Mouse (Mus musculus) hindbrain, embryonic 11.5 days (tissue): ENCODE measurements around the gene Cpsf4l. TPM values are rescaled to one million over a fixed set of nuclear protein-coding genes. Genes with fewer than 3 reads are reported as not detected.

Source experiments
- ATAC-seq: fragments of 200-750 bp; cut with Nextera tagmentation; 2 replicates; pipeline ENCODE4 v1.8.0; 2017; ENCODE audit warnings: mild to moderate bottlenecking, moderate TSS enrichment, moderate library complexity; ENCODE audit not compliant: low FRiP score
- DNase-seq: peaks from one replicate; pipeline ENCODE4 v3.0.0-alpha.2; 2015; ENCODE audit warnings: low spot score
- H3K27ac ChIP-seq: fragments of 300-500 bp; sonication (generic); 2 replicates; pipeline ENCODE4 v1.5.1; 2014; ENCODE audit warnings: mild to moderate bottlenecking, low read depth, low read length
- H3K27me3 ChIP-seq: fragments of 300-500 bp; sonication (generic); 2 replicates; pipeline ENCODE4 v1.6.1; 2014; ENCODE audit warnings: mild to moderate bottlenecking, low read length, moderate library complexity, mixed read lengths; ENCODE audit not compliant: control insufficient read depth, insufficient read depth
- H3K36me3 ChIP-seq: fragments of 300-500 bp; sonication (generic); 2 replicates; pipeline ENCODE4 v1.6.1; 2014; ENCODE audit warnings: mild to moderate bottlenecking, low read length, moderate library complexity, mixed read lengths; ENCODE audit not compliant: control insufficient read depth, insufficient read depth
- H3K4me1 ChIP-seq: fragments of 300-500 bp; sonication (generic); replicated peaks from 2 replicates; pipeline ENCODE4 v1.6.1; 2014; ENCODE audit warnings: low read length, mixed read lengths; ENCODE audit not compliant: control insufficient read depth, insufficient read depth
- H3K4me2 ChIP-seq: fragments of 300-500 bp; sonication (generic); replicated peaks from 2 replicates; pipeline ENCODE4 v1.6.1; 2014; ENCODE audit warnings: mild to moderate bottlenecking, low read depth, low read length
- H3K4me3 ChIP-seq: fragments of 300-500 bp; sonication (generic); 2 replicates; pipeline ENCODE4 v1.5.1; 2014; ENCODE audit warnings: low read depth, low read length
- H3K9ac ChIP-seq: fragments of 300-500 bp; sonication (generic); 2 replicates; pipeline ENCODE4 v1.6.1; 2014; ENCODE audit warnings: low read depth, low read length
- H3K9me3 ChIP-seq: fragments of 300-500 bp; sonication (generic); 2 replicates; pipeline ENCODE4 v1.6.1; 2016; ENCODE audit warnings: low read length; ENCODE audit not compliant: control insufficient read depth
- WGBS: fragments of 180-500 bp; shearing (Covaris S2); extraction: QIAGEN DNeasy Blood & Tissue Kit; methylation state at CpG from one replicate; pipeline ENCODE4 v1.1.7; 2014; 5-methylcytosine and 5-hydroxymethylcytosine counted together
- polyA plus RNA-seq: library from polyadenylated mRNA; unstranded; fragments of >200 nt; fragmentation: Nextera tagmentation; extraction: Ambion mirVana; gene quantifications from 2 replicates; pipeline ENCODE4 v1.2.1, GENCODE M21; 2014

The Cpsf4l gene
- polyA plus RNA-seq, 1 experiment from 2014 or later: 0.80 TPM

- WGBS: 0% methylated on average over 30 of the region's 38 CpGs
- peaks cover 4% of the 10 kb centered on the region; the same call in 1 of the 2 replicates for H3K4me1 ChIP-seq
- ATAC-seq: peak; percentile 80
These were observed 26.2 kb downstream of the Cpsf4l start for GRCm38 (mm10) chr11:113683627-113683956.

GRCm38 (mm10) chr11:113682897-113683626, 26.8 kb downstream of the Cpsf4l start:
- WGBS: 4% methylated on average over 37 of the region's 38 CpGs
- Histone ChIP-seq H3K9ac (peak overlapping the region; percentile 91), H3K4me1 (peaks cover 4% of the 10 kb centered on the region; the same call in 1 of the 2 replicates), H3K4me2 (peak overlapping the region; percentile 86), H3K4me3 (peak overlapping the region; percentile 51), H3K27me3 (no peaks in the 10 kb centered on the region), H3K9me3 (no peaks in the 10 kb centered on the region), H3K27ac (peak overlapping the region; percentile 90), H3K36me3 (peaks cover 3% of the 10 kb centered on the region; the same call in 1 of the 2 replicates)
- DNase-seq (peak; percentile 66), ATAC-seq (peak; percentile 39)

More at GRCm38 (mm10) chr11:113683627-113683956, 26.2 kb downstream of the Cpsf4l start:
- Histone ChIP-seq H3K27ac (peak overlapping the region; percentile 90), H3K9me3 (no peaks in the 10 kb centered on the region), H3K4me2 (peak overlapping the region; percentile 86), H3K9ac (peak overlapping the region; percentile 91), H3K36me3 (peaks cover 5% of the 10 kb centered on the region; the same call in 1 of the 2 replicates), H3K27me3 (no peaks in the 10 kb centered on the region), H3K4me3 (peak overlapping the region; percentile 51)
- no peak for DNase-seq

GRCm38 (mm10) chr11:113681979-113682378, 27.8 kb downstream of the Cpsf4l start:
- Histone ChIP-seq H3K4me3 (peak overlapping the region; percentile 4; the same call in 1 of the 2 replicates), H3K9ac (no peak overlapping the region), H3K27ac (no peak overlapping the region), H3K4me1 (peaks cover 4% of the 10 kb centered on the region; the same call in 1 of the 2 replicates), H3K9me3 (no peaks in the 10 kb centered on the region), H3K4me2 (no peak overlapping the region), H3K27me3 (no peaks in the 10 kb centered on the region), H3K36me3 (no peaks in the 10 kb centered on the region)
- DNase-seq (no peak), ATAC-seq (no peak)

- Histone ChIP-seq H3K9ac (no peak overlapping the region), H3K4me1 (peaks cover 2% of the 10 kb centered on the region; the same call in 1 of the 2 replicates), H3K27me3 (no peaks in the 10 kb centered on the region), H3K9me3 (no peaks in the 10 kb centered on the region), H3K27ac (no peak overlapping the region), H3K36me3 (no peaks in the 10 kb centered on the region), H3K4me2 (no peak overlapping the region), H3K4me3 (no peak overlapping the region)
- 92% methylated on average over 2 of the region's 2 CpGs for WGBS
- DNase-seq: no peak
- no peak for ATAC-seq
These were observed 28.9 kb downstream of the Cpsf4l start for GRCm38 (mm10) chr11:113680954-113681353.

- Histone ChIP-seq H3K27ac (no peak overlapping the region), H3K27me3 (no peaks in the 10 kb centered on the region), H3K4me3 (no peak overlapping the region), H3K4me2 (no peak overlapping the region), H3K4me1 (peaks cover 2% of the 10 kb centered on the region; the same call in 1 of the 2 replicates), H3K9me3 (no peaks in the 10 kb centered on the region), H3K36me3 (no peaks in the 10 kb centered on the region), H3K9ac (no peak overlapping the region)
- DNase-seq (no peak), ATAC-seq (no peak)
- 88% methylated on average over 8 of the region's 8 CpGs for WGBS
These were observed 31.4 kb downstream of the Cpsf4l start for GRCm38 (mm10) chr11:113678373-113678772.

- 98% methylated on average over 2 of the region's 2 CpGs for WGBS
- Histone ChIP-seq H3K4me3 (no peak overlapping the region), H3K36me3 (no peaks in the 10 kb centered on the region), H3K4me1 (peaks cover 2% of the 10 kb centered on the region; the same call in 1 of the 2 replicates), H3K9ac (no peak overlapping the region), H3K27me3 (no peaks in the 10 kb centered on the region), H3K4me2 (no peak overlapping the region), H3K9me3 (no peaks in the 10 kb centered on the region), H3K27ac (no peak overlapping the region)
- ATAC-seq: no peak
- DNase-seq: no peak
These were observed 32.4 kb downstream of the Cpsf4l start for GRCm38 (mm10) chr11:113677378-113677777.

- WGBS: 86% methylated on average over 2 of the region's 2 CpGs
- no peaks in the 10 kb centered on the region for H3K36me3 ChIP-seq
- H3K27ac ChIP-seq: no peak overlapping the region
- DNase-seq (no peak), ATAC-seq (no peak)
- H3K4me1 ChIP-seq: 0 out of 2 replicates have a peak, but pooled peaks cover 2% of the 10 kb centered on the region
- H3K9ac ChIP-seq: no peak overlapping the region
- no peaks in the 10 kb centered on the region for H3K9me3 ChIP-seq
- H3K4me3 ChIP-seq: no peak overlapping the region
- H3K4me2 ChIP-seq: no peak overlapping the region
- H3K27me3 ChIP-seq: no peaks in the 10 kb centered on the region
These were observed 33.0 kb downstream of the Cpsf4l start for GRCm38 (mm10) chr11:113676847-113677246.

GRCm38 (mm10) chr11:113674595-113674994, 35.2 kb downstream of the Cpsf4l start:
- no peak for ATAC-seq
- WGBS: 88% methylated on average over 5 of the region's 5 CpGs

GRCm38 (mm10) chr11:113673614-113674013, 36.2 kb downstream of the Cpsf4l start:
- Histone ChIP-seq H3K4me2 (no peak overlapping the region), H3K9me3 (no peaks in the 10 kb centered on the region), H3K4me1 (no peaks in the 10 kb centered on the region), H3K4me3 (no peak overlapping the region), H3K27me3 (no peaks in the 10 kb centered on the region), H3K27ac (no peak overlapping the region), H3K36me3 (no peaks in the 10 kb centered on the region), H3K9ac (no peak overlapping the region)
- ATAC-seq (no peak), DNase-seq (no peak)
- 96% methylated on average over 4 of the region's 4 CpGs for whole genome bisulfite sequencing

More at GRCm38 (mm10) chr11:113674595-113674994, 35.2 kb downstream of the Cpsf4l start:
- no peaks in the 10 kb centered on the region for H3K4me1 ChIP-seq
- DNase-seq: no peak
- H3K4me3 ChIP-seq: no peak overlapping the region
- no peak overlapping the region for H3K9ac ChIP-seq
- H3K36me3 ChIP-seq: no peaks in the 10 kb centered on the region
- H3K4me2 ChIP-seq: no peak overlapping the region
- H3K9me3 ChIP-seq: no peaks in the 10 kb centered on the region
- no peak overlapping the region for H3K27ac ChIP-seq
- H3K27me3 ChIP-seq: no peaks in the 10 kb centered on the region
